Mouse (Mus musculus) liver, adult 2 months (tissue): Measurements from ENCODE around the gene Usp22. TPM values are rescaled to one million over a fixed set of nuclear protein-coding genes. Genes with fewer than 3 reads are reported as not detected.

Experiments used
- DNase-seq: peaks from one replicate; pipeline ENCODE4 v3.0.0-alpha.2; 2011; ENCODE audit warnings: low read depth, low spot score; ENCODE audit errors: extremely low read depth
- H3K27ac ChIP-seq: fragments of 200-500 bp; replicated peaks from 2 replicates; pipeline ENCODE4 v1.5.1; 2012; ENCODE audit warnings: low read depth, mild to moderate bottlenecking, control low read depth, inconsistent platforms, low read length; ENCODE audit not compliant: insufficient read depth
- H3K27me3 ChIP-seq: fragments of 200-500 bp; 2 replicates; pipeline ENCODE4 v1.6.1; 2012; ENCODE audit warnings: mild to moderate bottlenecking, moderate library complexity, low read length, inconsistent platforms; ENCODE audit not compliant: control insufficient read depth, insufficient read depth
- H3K36me3 ChIP-seq: fragments of 200-500 bp; 2 replicates; pipeline ENCODE4 v1.6.1; 2012; ENCODE audit warnings: low read length, inconsistent platforms; ENCODE audit not compliant: control insufficient read depth, insufficient read depth
- H3K4me1 ChIP-seq: fragments of 200-500 bp; 2 replicates; pipeline ENCODE4 v1.6.1; 2011; ENCODE audit warnings: low read length; ENCODE audit not compliant: control insufficient read depth, insufficient read depth
- H3K4me3 ChIP-seq: fragments of 200-500 bp; 2 replicates; pipeline ENCODE4 v1.5.1; 2011; ENCODE audit warnings: low read depth, mild to moderate bottlenecking, control low read depth, low read length, moderate library complexity; ENCODE audit not compliant: insufficient read depth
- H3K79me2 ChIP-seq: fragments of 200-500 bp; 2 replicates; pipeline ENCODE4 v1.6.1; 2012; ENCODE audit warnings: inconsistent platforms, mild to moderate bottlenecking, low read length, moderate library complexity; ENCODE audit not compliant: control insufficient read depth, insufficient read depth
- H3K9ac ChIP-seq: fragments of 200-500 bp; 2 replicates; pipeline ENCODE4 v1.6.1; 2012; ENCODE audit warnings: low read depth, mild to moderate bottlenecking, control low read depth, inconsistent platforms, low read length
- CTCF ChIP-seq: fragments of 200-500 bp; IDR thresholded peaks from 2 replicates; pipeline ENCODE4 v1.5.1; 2011; ENCODE audit warnings: low read depth, low read length, control low read depth
- POLR2A ChIP-seq: fragments of 200-500 bp; IDR thresholded peaks from 2 replicates; pipeline ENCODE4 v1.6.1; 2011; ENCODE audit warnings: low read length, control low read depth; ENCODE audit not compliant: insufficient read depth; ENCODE audit errors: extremely low read depth
- WGBS: fragments of 180-500 bp; shearing (Covaris S2); methylation state at CpG from one replicate; pipeline ENCODE4 v1.1.7; 2018; 5-methylcytosine and 5-hydroxymethylcytosine counted together
- polyA plus RNA-seq: library from polyadenylated mRNA; depleted of rRNA; stranded (reverse); fragments of >200 nt; gene quantifications from 2 replicates; pipeline ENCODE4 v1.2.3, GENCODE M21; 2012
- total RNA-seq: library from RNA; depleted of rRNA; stranded (reverse); fragments of >200 nt; gene quantifications from 2 replicates; pipeline ENCODE4 v1.2.3, GENCODE M21; 2014

Gene Usp22
- total and polyA plus RNA-seq, 2 experiments, result 13.6 to 15.7 TPM

- no peaks in the 10 kb centered on the region for H3K79me2 ChIP-seq
- H3K4me3 ChIP-seq, result no peak overlapping the region
- no peak overlapping the region for H3K27ac ChIP-seq
- TF ChIP-seq CTCF (no peak), POLR2A (no peak)
- no peaks in the 10 kb centered on the region for H3K4me1 ChIP-seq
- no peaks in the 10 kb centered on the region for H3K27me3 ChIP-seq
- no peak overlapping the region for H3K9ac ChIP-seq
- 54% methylated on average over 10 of the region's 10 CpGs for WGBS
- no peaks in the 10 kb centered on the region for H3K36me3 ChIP-seq
- DNase-seq, result no peak
These were observed 45.5 kb downstream of the Usp22 start for GRCm38 (mm10) chr11:61129305-61129704.

DNA sequence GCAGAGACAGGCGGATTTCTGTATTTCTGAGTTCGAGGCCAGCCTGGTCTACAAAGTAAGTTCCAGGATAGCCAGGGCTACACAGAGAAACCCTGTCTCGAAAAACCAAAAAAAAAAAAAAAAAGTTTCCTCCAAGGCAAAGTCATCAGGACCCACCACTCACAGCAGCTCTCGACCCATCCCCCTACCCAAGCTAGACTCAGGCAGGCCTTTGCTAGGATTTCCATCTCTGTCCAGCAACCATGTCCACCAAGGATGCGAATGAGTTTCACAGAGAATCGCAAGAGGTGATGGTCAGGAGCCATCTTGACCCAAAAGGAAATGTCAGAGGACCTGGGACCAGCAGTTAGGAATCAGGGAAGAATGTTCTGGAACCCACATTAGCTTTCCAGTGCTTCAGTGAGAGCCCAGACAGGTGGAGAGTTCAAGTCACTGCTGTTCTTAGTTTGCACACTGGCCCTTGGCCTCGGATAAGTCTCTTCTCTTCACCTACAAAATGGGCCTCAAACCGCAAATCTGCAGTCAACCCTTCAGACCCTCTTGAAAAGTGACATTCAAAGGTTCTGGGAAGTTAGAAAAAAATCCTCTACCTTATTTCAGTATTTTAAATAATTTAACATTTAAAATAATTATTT lies 47.3 kb downstream of the Usp22 start:
- DNase-seq, result no peak
- Histone ChIP-seq H3K4me3 (no peak overlapping the region), H3K9ac (no peak overlapping the region), H3K27ac (no peak overlapping the region), H3K36me3 (no peaks in the 10 kb centered on the region), H3K79me2 (no peaks in the 10 kb centered on the region), H3K4me1 (no peaks in the 10 kb centered on the region), H3K27me3 (no peaks in the 10 kb centered on the region)
- WGBS, result 91% methylated on average over 8 of the region's 8 CpGs
- TF ChIP-seq POLR2A (no peak), CTCF (no peak)

GRCm38 (mm10) chr11:61126606-61127355 lies 48.1 kb downstream of the Usp22 start, which contains the start of gene Tnfrsf13b:
Gene Tnfrsf13b (plus strand): TSS chr11:61126755.
- Histone ChIP-seq H3K4me1 (no peaks in the 10 kb centered on the region), H3K4me3 (no peak within 1 kb of the TSS), H3K9ac (no peak within 1 kb of the TSS), H3K27ac (no peak within 1 kb of the TSS), H3K36me3 (no peaks in the 10 kb centered on the region), H3K79me2 (no peaks in the 10 kb centered on the region), H3K27me3 (no peaks in the 10 kb centered on the region)
- no peak for TF ChIP-seq POLR2A
- no peak for TF ChIP-seq CTCF
- DNase-seq, result no peak
- WGBS, result 85% methylated on average over 23 of the region's 23 CpGs

DNA sequence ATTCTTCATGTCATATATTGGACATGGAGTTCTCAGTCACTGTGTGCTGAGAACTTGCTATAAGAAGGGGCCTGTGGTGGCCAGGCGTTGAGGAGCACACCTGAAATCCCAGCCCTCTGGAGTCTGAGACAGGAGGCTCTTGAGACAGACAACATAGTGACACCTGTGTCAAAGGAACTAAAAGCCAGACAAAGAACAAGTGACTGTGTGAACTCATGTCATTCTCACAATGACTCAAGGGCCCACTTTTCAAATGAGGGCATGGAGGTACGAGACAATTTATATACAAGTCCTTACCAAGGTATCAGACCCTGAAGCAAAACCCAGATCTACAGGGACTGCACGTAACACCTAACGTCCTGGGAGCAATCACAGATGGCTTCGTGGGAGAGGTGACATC lies 48.9 kb downstream of the Usp22 start:
- Histone ChIP-seq H3K4me1 (no peaks in the 10 kb centered on the region), H3K27ac (no peak overlapping the region), H3K36me3 (no peaks in the 10 kb centered on the region), H3K9ac (no peak overlapping the region), H3K4me3 (no peak overlapping the region), H3K79me2 (no peaks in the 10 kb centered on the region), H3K27me3 (no peaks in the 10 kb centered on the region)
- TF ChIP-seq CTCF (no peak), POLR2A (no peak)
- DNase-seq, result no peak
- WGBS, result 88% methylated on average over 5 of the region's 5 CpGs

GRCm38 (mm10) chr11:61123886-61124285 lies 51.0 kb downstream of the Usp22 start:
- WGBS, result 70% methylated on average over 3 of the region's 3 CpGs

More at GRCm38 (mm10) chr11:61123886-61124285, 51.0 kb downstream of the Usp22 start:
- no peaks in the 10 kb centered on the region for H3K4me1 ChIP-seq
- no peak overlapping the region for H3K4me3 ChIP-seq
- H3K27ac ChIP-seq, result no peak overlapping the region
- TF ChIP-seq POLR2A (no peak), CTCF (no peak)
- H3K27me3 ChIP-seq, result no peaks in the 10 kb centered on the region
- DNase-seq, result no peak
- no peaks in the 10 kb centered on the region for H3K79me2 ChIP-seq
- no peak overlapping the region for H3K9ac ChIP-seq
- no peaks in the 10 kb centered on the region for H3K36me3 ChIP-seq
